Mouse (Mus musculus) lung, postnatal 0 days (tissue): Measurements from ENCODE around the gene Zcchc8.

Experiments used
- CTCF ChIP-seq: IDR thresholded peaks from 2 replicates; pipeline ENCODE4 v1.5.1; 2016; ENCODE audit warnings: antibody characterized with exemption, mild to moderate bottlenecking
- EP300 ChIP-seq: IDR thresholded peaks from 2 replicates; pipeline ENCODE4 v1.6.1; 2016; ENCODE audit warnings: antibody characterized with exemption, mild to moderate bottlenecking, control low read depth

- TF ChIP-seq EP300 = no peak
- TF ChIP-seq CTCF = no peak
Measured at GRCm38 (mm10) chr5:123683377-123684220, 37.3 kb downstream of the Zcchc8 start.
